Mouse (Mus musculus) limb, embryonic 11.5 days (tissue): Measurements from ENCODE around the gene Ccdc51. TPM values are rescaled to one million over a fixed set of nuclear protein-coding genes. Genes with fewer than 3 reads are reported as not detected.

Experiments
- ATAC-seq: fragments of 200-750 bp; cut with Nextera tagmentation; 2 replicates; pipeline ENCODE4 v1.8.0; 2017; ENCODE audit warnings: low read depth; ENCODE audit not compliant: insufficient number of reproducible peaks, low FRiP score, low TSS enrichment
- DNase-seq: peaks from one replicate; pipeline ENCODE4 v3.0.0-alpha.2; 2015; ENCODE audit warnings: low spot score
- H3K27ac ChIP-seq: fragments of 300-500 bp; sonication (generic); replicated peaks from 2 replicates; pipeline ENCODE4 v1.5.1; 2014; ENCODE audit warnings: low read depth, mild to moderate bottlenecking, low read length
- H3K27me3 ChIP-seq: fragments of 300-500 bp; sonication (generic); 2 replicates; pipeline ENCODE4 v1.6.1; 2014; ENCODE audit warnings: mild to moderate bottlenecking, low read length, mixed read lengths; ENCODE audit not compliant: control insufficient read depth, insufficient read depth
- H3K36me3 ChIP-seq: fragments of 300-500 bp; sonication (generic); 2 replicates; pipeline ENCODE4 v1.6.1; 2014; ENCODE audit warnings: mild to moderate bottlenecking, low read length, moderate library complexity, mixed read lengths; ENCODE audit not compliant: control insufficient read depth, insufficient read depth
- H3K4me1 ChIP-seq: fragments of 300-500 bp; sonication (generic); 2 replicates; pipeline ENCODE4 v1.6.1; 2014; ENCODE audit warnings: low read length, mixed read lengths; ENCODE audit not compliant: control insufficient read depth, insufficient read depth
- H3K4me2 ChIP-seq: fragments of 300-500 bp; sonication (generic); 2 replicates; pipeline ENCODE4 v1.6.1; 2014; ENCODE audit warnings: low read depth, mild to moderate bottlenecking, moderate library complexity; ENCODE audit not compliant: severe bottlenecking
- H3K4me3 ChIP-seq: fragments of 300-500 bp; sonication (generic); 2 replicates; pipeline ENCODE4 v1.5.1; 2014; ENCODE audit warnings: low read depth, low read length
- H3K9ac ChIP-seq: fragments of 300-500 bp; sonication (generic); 2 replicates; pipeline ENCODE4 v1.6.1; 2014; ENCODE audit warnings: mild to moderate bottlenecking, low read length
- H3K9me3 ChIP-seq: fragments of 300-500 bp; sonication (generic); 2 replicates; pipeline ENCODE4 v1.6.1; 2016; ENCODE audit warnings: low read length; ENCODE audit not compliant: control insufficient read depth
- WGBS: fragments of 180-500 bp; shearing (Covaris S2); extraction: QIAGEN DNeasy Blood & Tissue Kit; methylation state at CpG from one replicate; pipeline ENCODE4 v1.1.7; 2014; 5-methylcytosine and 5-hydroxymethylcytosine counted together
- polyA plus RNA-seq: library from polyadenylated mRNA; unstranded; fragments of >200 nt; fragmentation: Nextera tagmentation; extraction: Ambion mirVana; gene quantifications from 2 replicates; pipeline ENCODE4 v1.2.1, GENCODE M21; 2014

Ccdc51 gene
- polyA plus RNA-seq, 1 experiment from 2014 or later: 14.9 TPM

GRCm38 (mm10) chr9:109054712-109055111, 27.6 kb upstream of the Ccdc51 start:
- ATAC-seq (no peak), DNase-seq (peak; percentile 55)
- Histone ChIP-seq H3K4me2 (peak overlapping the region; percentile 24), H3K4me3 (no peak overlapping the region), H3K9ac (peak overlapping the region; percentile 30; the same call in 1 of the 2 replicates), H3K4me1 (peaks cover 11% of the 10 kb centered on the region), H3K9me3 (no peaks in the 10 kb centered on the region), H3K27ac (0 out of 2 replicates have a peak overlapping the region, but pooled peaks have one; percentile 52), H3K27me3 (no peaks in the 10 kb centered on the region), H3K36me3 (peaks cover 9% of the 10 kb centered on the region)
- WGBS: 11% methylated on average over 7 of the region's 7 CpGs

- DNase-seq (no peak), ATAC-seq (no peak)
- H3K4me2 ChIP-seq: peak overlapping the region; percentile 24; the same call in 1 of the 2 replicates
- WGBS: 87% methylated on average over 12 of the region's 12 CpGs
- H3K27me3 ChIP-seq: no peaks in the 10 kb centered on the region
- H3K9me3 ChIP-seq: no peaks in the 10 kb centered on the region
- peaks cover 11% of the 10 kb centered on the region for H3K4me1 ChIP-seq
- no peak overlapping the region for H3K9ac ChIP-seq
- H3K4me3 ChIP-seq: no peak overlapping the region
- H3K27ac ChIP-seq: 0 out of 2 replicates have a peak overlapping the region, but pooled peaks have one; percentile 30
- H3K36me3 ChIP-seq: peaks cover 11% of the 10 kb centered on the region; the same call in 1 of the 2 replicates
These were observed 26.8 kb upstream of the Ccdc51 start for GRCm38 (mm10) chr9:109055271-109056030.

- Histone ChIP-seq H3K27ac (no peak overlapping the region), H3K9me3 (no peaks in the 10 kb centered on the region), H3K4me2 (no peak overlapping the region), H3K36me3 (peaks cover 11% of the 10 kb centered on the region; the same call in 1 of the 2 replicates), H3K4me1 (peaks cover 11% of the 10 kb centered on the region), H3K9ac (no peak overlapping the region), H3K4me3 (no peak overlapping the region), H3K27me3 (no peaks in the 10 kb centered on the region)
- no peak for DNase-seq
- WGBS: 93% methylated on average over 17 of the region's 17 CpGs
- no peak for ATAC-seq
These were observed 26.1 kb upstream of the Ccdc51 start for GRCm38 (mm10) chr9:109056081-109056690.

- no peak overlapping the region for H3K4me3 ChIP-seq
- H3K9ac ChIP-seq: no peak overlapping the region
- H3K27ac ChIP-seq: no peak overlapping the region
- H3K36me3 ChIP-seq: peaks cover 11% of the 10 kb centered on the region; the same call in 1 of the 2 replicates
- H3K4me2 ChIP-seq: no peak overlapping the region
- WGBS: 84% methylated on average over 4 of the region's 4 CpGs
- no peaks in the 10 kb centered on the region for H3K9me3 ChIP-seq
- no peaks in the 10 kb centered on the region for H3K27me3 ChIP-seq
- H3K4me1 ChIP-seq: peaks cover 11% of the 10 kb centered on the region
- no peak for DNase-seq
- no peak for ATAC-seq
These were observed 25.4 kb upstream of the Ccdc51 start for GRCm38 (mm10) chr9:109056916-109057315.

- DNase-seq: no peak
- Histone ChIP-seq H3K9ac (no peak overlapping the region), H3K4me3 (no peak overlapping the region), H3K36me3 (peaks cover 11% of the 10 kb centered on the region; the same call in 1 of the 2 replicates), H3K27me3 (no peaks in the 10 kb centered on the region), H3K4me1 (peaks cover 11% of the 10 kb centered on the region), H3K27ac (no peak overlapping the region), H3K9me3 (no peaks in the 10 kb centered on the region), H3K4me2 (no peak overlapping the region)
- WGBS: 94% methylated on average over 5 of the region's 5 CpGs
- ATAC-seq: no peak
These were observed 24.8 kb upstream of the Ccdc51 start for GRCm38 (mm10) chr9:109057543-109057942.

- DNase-seq (no peak), ATAC-seq (no peak)
- Histone ChIP-seq H3K4me2 (no peak overlapping the region), H3K36me3 (peaks cover 13% of the 10 kb centered on the region; the same call in 1 of the 2 replicates), H3K9ac (no peak overlapping the region), H3K27me3 (no peaks in the 10 kb centered on the region), H3K9me3 (no peaks in the 10 kb centered on the region), H3K4me3 (no peak overlapping the region), H3K27ac (no peak overlapping the region), H3K4me1 (peaks cover 11% of the 10 kb centered on the region)
- 94% methylated on average over 19 of the region's 19 CpGs for WGBS
These were observed 24.1 kb upstream of the Ccdc51 start for GRCm38 (mm10) chr9:109058006-109058765.

GRCm38 (mm10) chr9:109059136-109059903, 23.0 kb upstream of the Ccdc51 start, which contains the start of gene Trex1:
TSS of gene Trex1 (minus strand) at chr9:109059734.
- WGBS: 32% methylated on average over 15 of the region's 15 CpGs
- Histone ChIP-seq H3K4me2 (peak within 1 kb of the TSS; percentile 36), H3K4me1 (peaks cover 11% of the 10 kb centered on the region), H3K9ac (peak within 1 kb of the TSS; percentile 53), H3K27me3 (no peaks in the 10 kb centered on the region), H3K27ac (peak within 1 kb of the TSS; percentile 64; the same call in 1 of the 2 replicates), H3K4me3 (peak within 1 kb of the TSS; percentile 14; the same call in 1 of the 2 replicates), H3K9me3 (no peaks in the 10 kb centered on the region), H3K36me3 (peaks cover 20% of the 10 kb centered on the region)
- ATAC-seq: peak; percentile 63
- DNase-seq: peak; percentile 91
